Mouse (Mus musculus): Measurements from ENCODE around the gene Adk. TPM values are rescaled to one million over a fixed set of nuclear protein-coding genes. Genes with fewer than 3 reads are reported as not detected.

Gene Adk
- polyA plus RNA-seq, 1 experiment = 22.4 TPM

- TF ChIP-seq CTCF (IDR thresholded peaks at IDR 0.05; ENCODE audit: control insufficient read depth, insufficient read depth, insufficient replicate concordance, low read depth, low read length) = no peak
- no peak for TF ChIP-seq POLR2A (IDR thresholded peaks at IDR 0.05; ENCODE audit: control insufficient read depth, low read depth, low read length)
- no peak overlapping the region for H3K4me3 ChIP-seq (ENCODE audit: control insufficient read depth, low read depth, low read length)
These were observed 67.4 kb downstream of the Adk start for GRCm38 (mm10) chr14:21119653-21120313.

GRCm38 (mm10) chr14:21120473-21120872, 68.1 kb downstream of the Adk start:
- no peaks in the 10 kb centered on the region for H3K36me3 ChIP-seq (ENCODE audit: control insufficient read depth, insufficient read depth, low read length)
- no peaks in the 10 kb centered on the region for H3K27me3 ChIP-seq (ENCODE audit: control insufficient read depth, insufficient read depth, low read length)
- H3K4me1 ChIP-seq (ENCODE audit: control insufficient read depth, insufficient read depth, low read length) = peaks cover 3% of the 10 kb centered on the region
- no peak overlapping the region for H3K4me3 ChIP-seq (ENCODE audit: control insufficient read depth, low read depth, low read length)
- H3K27ac ChIP-seq (ENCODE audit: control insufficient read depth, insufficient read depth, low read depth, low read length) = no peak overlapping the region
- TF ChIP-seq POLR2A (IDR thresholded peaks at IDR 0.05; ENCODE audit: control insufficient read depth, low read depth, low read length) = no peak
- TF ChIP-seq CTCF (IDR thresholded peaks at IDR 0.05; ENCODE audit: control insufficient read depth, insufficient read depth, insufficient replicate concordance, low read depth, low read length) = no peak

More at GRCm38 (mm10) chr14:21119653-21120313, 67.4 kb downstream of the Adk start:
- Histone ChIP-seq H3K36me3 (ENCODE audit: control insufficient read depth, insufficient read depth, low read length) (no peaks in the 10 kb centered on the region), H3K27ac (ENCODE audit: control insufficient read depth, insufficient read depth, low read depth, low read length) (no peak overlapping the region), H3K27me3 (ENCODE audit: control insufficient read depth, insufficient read depth, low read length) (no peaks in the 10 kb centered on the region), H3K4me1 (ENCODE audit: control insufficient read depth, insufficient read depth, low read length) (peaks cover 3% of the 10 kb centered on the region)

GRCm38 (mm10) chr14:21127215-21127614, 74.8 kb downstream of the Adk start:
- Histone ChIP-seq H3K27ac (ENCODE audit: control insufficient read depth, insufficient read depth, low read depth, low read length) (no peak overlapping the region), H3K27me3 (ENCODE audit: control insufficient read depth, insufficient read depth, low read length) (no peaks in the 10 kb centered on the region), H3K36me3 (ENCODE audit: control insufficient read depth, insufficient read depth, low read length) (no peaks in the 10 kb centered on the region), H3K4me3 (ENCODE audit: control insufficient read depth, low read depth, low read length) (no peak overlapping the region), H3K4me1 (ENCODE audit: control insufficient read depth, insufficient read depth, low read length) (peaks cover 3% of the 10 kb centered on the region)
- TF ChIP-seq POLR2A (IDR thresholded peaks at IDR 0.05; ENCODE audit: control insufficient read depth, low read depth, low read length) (no peak), CTCF (IDR thresholded peaks at IDR 0.05; ENCODE audit: control insufficient read depth, insufficient read depth, insufficient replicate concordance, low read depth, low read length) (no peak)

- TF ChIP-seq CTCF (IDR thresholded peaks at IDR 0.05; ENCODE audit: control insufficient read depth, insufficient read depth, insufficient replicate concordance, low read depth, low read length) (peak; percentile 54; the same call in 1 of the 2 replicates), POLR2A (IDR thresholded peaks at IDR 0.05; ENCODE audit: control insufficient read depth, low read depth, low read length) (no peak)
- Histone ChIP-seq H3K36me3 (ENCODE audit: control insufficient read depth, insufficient read depth, low read length) (no peaks in the 10 kb centered on the region), H3K27me3 (ENCODE audit: control insufficient read depth, insufficient read depth, low read length) (no peaks in the 10 kb centered on the region), H3K4me3 (ENCODE audit: control insufficient read depth, low read depth, low read length) (no peak overlapping the region), H3K27ac (ENCODE audit: control insufficient read depth, insufficient read depth, low read depth, low read length) (no peak overlapping the region), H3K4me1 (ENCODE audit: control insufficient read depth, insufficient read depth, low read length) (no peaks in the 10 kb centered on the region)
These were observed 84.5 kb downstream of the Adk start for GRCm38 (mm10) chr14:21136906-21137305.

GRCm38 (mm10) chr14:21142603-21143002, 90.2 kb downstream of the Adk start:
- Histone ChIP-seq H3K4me1 (ENCODE audit: control insufficient read depth, insufficient read depth, low read length) (no peaks in the 10 kb centered on the region), H3K27me3 (ENCODE audit: control insufficient read depth, insufficient read depth, low read length) (no peaks in the 10 kb centered on the region), H3K4me3 (ENCODE audit: control insufficient read depth, low read depth, low read length) (no peak overlapping the region), H3K27ac (ENCODE audit: control insufficient read depth, insufficient read depth, low read depth, low read length) (no peak overlapping the region), H3K36me3 (ENCODE audit: control insufficient read depth, insufficient read depth, low read length) (no peaks in the 10 kb centered on the region)
- TF ChIP-seq POLR2A (IDR thresholded peaks at IDR 0.05; ENCODE audit: control insufficient read depth, low read depth, low read length) = no peak
- no peak for TF ChIP-seq CTCF (IDR thresholded peaks at IDR 0.05; ENCODE audit: control insufficient read depth, insufficient read depth, insufficient replicate concordance, low read depth, low read length)

- no peaks in the 10 kb centered on the region for H3K36me3 ChIP-seq (ENCODE audit: control insufficient read depth, insufficient read depth, low read length)
- H3K27me3 ChIP-seq (ENCODE audit: control insufficient read depth, insufficient read depth, low read length) = no peaks in the 10 kb centered on the region
- H3K4me3 ChIP-seq (ENCODE audit: control insufficient read depth, low read depth, low read length) = no peak overlapping the region
- no peaks in the 10 kb centered on the region for H3K4me1 ChIP-seq (ENCODE audit: control insufficient read depth, insufficient read depth, low read length)
- 0 out of 2 replicates have a peak overlapping the region, but pooled peaks have one; percentile 26 for H3K27ac ChIP-seq (ENCODE audit: control insufficient read depth, insufficient read depth, low read depth, low read length)
- TF ChIP-seq POLR2A (IDR thresholded peaks at IDR 0.05; ENCODE audit: control insufficient read depth, low read depth, low read length) = no peak
- no peak for TF ChIP-seq CTCF (IDR thresholded peaks at IDR 0.05; ENCODE audit: control insufficient read depth, insufficient read depth, insufficient replicate concordance, low read depth, low read length)
These were observed 91.2 kb downstream of the Adk start for GRCm38 (mm10) chr14:21143406-21144115.

- TF ChIP-seq POLR2A (IDR thresholded peaks at IDR 0.05; ENCODE audit: control insufficient read depth, low read depth, low read length) (no peak), CTCF (IDR thresholded peaks at IDR 0.05; ENCODE audit: control insufficient read depth, insufficient read depth, insufficient replicate concordance, low read depth, low read length) (no peak)
- Histone ChIP-seq H3K4me3 (ENCODE audit: control insufficient read depth, low read depth, low read length) (no peak overlapping the region), H3K4me1 (ENCODE audit: control insufficient read depth, insufficient read depth, low read length) (no peaks in the 10 kb centered on the region), H3K27ac (ENCODE audit: control insufficient read depth, insufficient read depth, low read depth, low read length) (no peak overlapping the region), H3K27me3 (ENCODE audit: control insufficient read depth, insufficient read depth, low read length) (no peaks in the 10 kb centered on the region), H3K36me3 (ENCODE audit: control insufficient read depth, insufficient read depth, low read length) (no peaks in the 10 kb centered on the region)
These were observed 94.8 kb downstream of the Adk start for GRCm38 (mm10) chr14:21147171-21147570.
